Mouse (Mus musculus): Measurements from ENCODE around the gene Ikzf1. TPM values are rescaled to one million over a fixed set of nuclear protein-coding genes. Genes with fewer than 3 reads are reported as not detected.

Ikzf1 gene
- polyA plus RNA-seq, 1 experiment: 6.6 TPM

DNA sequence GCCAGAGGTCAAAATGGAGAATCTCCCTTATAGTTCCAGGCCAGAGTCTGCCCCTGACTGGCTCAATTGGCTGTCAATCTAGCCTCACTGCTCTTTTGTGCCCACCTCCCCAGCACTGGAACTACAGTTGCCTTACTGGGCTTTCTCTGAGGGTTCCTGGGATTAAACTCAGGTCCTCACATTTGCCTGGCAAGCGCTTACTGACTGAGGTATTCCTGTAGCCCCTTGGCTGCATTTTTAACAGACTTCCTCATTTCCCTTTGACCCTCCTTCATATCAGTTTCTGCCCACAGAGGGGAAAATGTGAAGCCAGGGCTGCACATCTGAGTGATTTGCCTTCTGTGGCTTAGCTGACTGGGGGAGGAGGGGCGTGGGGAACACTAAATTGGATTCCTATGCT lies 9.3 kb downstream of the Ikzf1 start:
- Histone ChIP-seq H3K4me3 (replicated peaks) (no peak overlapping the region), H3K4me1 (ENCODE audit: control insufficient read depth) (peaks cover 85% of the 10 kb centered on the region), H3K36me3 (ENCODE audit: control insufficient read depth) (peaks cover 71% of the 10 kb centered on the region), H3K9me3 (ENCODE audit: control insufficient read depth, low read length) (no peaks in the 10 kb centered on the region), H3K27me3 (ENCODE audit: control insufficient read depth) (no peaks in the 10 kb centered on the region)
- TF ChIP-seq TAL1 (IDR thresholded peaks at IDR 0.05; ENCODE audit: low read length) (no peak), GATA1 (IDR thresholded peaks at IDR 0.05; ENCODE audit: low read length) (no peak)

DNA sequence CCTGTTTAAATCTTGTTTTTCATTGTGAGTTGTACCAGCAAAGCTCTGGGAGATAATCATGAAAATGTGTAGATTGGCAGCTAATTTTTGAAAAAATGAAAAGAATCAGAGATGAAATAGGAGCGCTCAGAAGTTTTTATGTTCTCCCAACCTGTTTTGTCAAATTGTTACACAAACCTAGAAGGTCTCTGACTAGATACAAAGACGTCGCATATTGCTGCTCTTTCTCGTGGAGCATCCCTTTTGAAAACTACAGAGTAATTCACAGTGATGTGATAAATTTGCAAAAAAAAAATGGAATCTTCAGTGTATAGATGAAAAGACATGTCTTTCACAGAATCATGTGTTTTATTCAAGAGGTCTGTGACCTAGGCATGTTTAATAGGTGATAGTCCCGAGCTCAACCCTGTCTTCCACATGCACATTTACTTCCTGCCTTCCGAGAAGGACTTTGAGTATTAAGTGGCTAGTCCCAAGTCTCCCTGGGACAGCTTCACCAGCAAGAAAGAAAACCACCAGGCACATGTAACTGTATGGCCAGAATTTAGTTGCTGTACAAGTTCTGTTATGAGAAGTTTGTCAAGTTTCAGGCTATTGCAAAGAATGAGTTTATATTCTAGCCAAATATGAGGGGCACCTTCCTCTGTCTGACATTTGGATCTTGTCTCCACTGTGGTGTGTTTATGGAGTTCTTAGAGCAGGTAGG lies 9.8 kb downstream of the Ikzf1 start:
- TF ChIP-seq GATA1 (IDR thresholded peaks at IDR 0.05; ENCODE audit: low read length) (no peak), TAL1 (IDR thresholded peaks at IDR 0.05; ENCODE audit: low read length) (no peak)
- no peak overlapping the region for H3K4me3 ChIP-seq (replicated peaks)
- H3K27me3 ChIP-seq (ENCODE audit: control insufficient read depth): no peaks in the 10 kb centered on the region
- H3K9me3 ChIP-seq (ENCODE audit: control insufficient read depth, low read length): no peaks in the 10 kb centered on the region
- H3K4me1 ChIP-seq (ENCODE audit: control insufficient read depth): peaks cover 82% of the 10 kb centered on the region
- H3K36me3 ChIP-seq (ENCODE audit: control insufficient read depth): peaks cover 77% of the 10 kb centered on the region

DNA sequence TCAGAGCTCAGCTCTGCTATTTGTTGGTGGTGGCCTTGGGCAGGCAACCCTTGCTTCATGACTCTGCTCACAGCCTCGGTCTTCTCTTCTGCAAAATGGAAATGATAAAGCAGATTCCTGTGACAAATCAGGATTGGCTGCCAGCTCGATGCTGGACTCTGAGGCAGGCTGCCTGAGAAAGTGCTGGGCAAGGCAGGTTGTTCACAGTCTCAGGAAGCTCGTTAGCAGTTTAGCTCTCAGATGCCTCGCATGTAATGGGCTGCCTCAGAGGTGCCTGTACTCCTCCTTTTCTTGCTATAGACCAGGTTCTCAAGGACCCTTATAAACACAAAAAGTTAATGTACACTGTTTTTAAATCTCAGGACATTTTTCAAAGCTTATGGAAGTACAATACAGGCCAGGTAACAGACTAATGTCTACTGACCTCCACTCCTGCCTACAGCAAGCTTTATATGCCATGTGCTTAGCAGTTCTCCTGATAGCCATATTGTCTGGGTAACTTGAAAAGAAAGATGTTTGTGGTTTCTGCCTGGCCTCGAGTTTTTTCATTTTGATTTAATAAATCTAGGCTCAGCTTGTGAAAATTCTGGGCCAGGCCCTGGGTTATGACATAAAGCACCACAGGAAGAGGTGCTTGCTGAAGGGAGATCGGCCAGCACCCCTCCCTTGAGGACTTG lies 10.5 kb downstream of the Ikzf1 start:
- TF ChIP-seq TAL1 (IDR thresholded peaks at IDR 0.05; ENCODE audit: low read length) (no peak), GATA1 (IDR thresholded peaks at IDR 0.05; ENCODE audit: low read length) (no peak)
- Histone ChIP-seq H3K4me1 (ENCODE audit: control insufficient read depth) (peaks cover 75% of the 10 kb centered on the region), H3K36me3 (ENCODE audit: control insufficient read depth) (peaks cover 78% of the 10 kb centered on the region), H3K27me3 (ENCODE audit: control insufficient read depth) (no peaks in the 10 kb centered on the region), H3K4me3 (replicated peaks) (no peak overlapping the region), H3K9me3 (ENCODE audit: control insufficient read depth, low read length) (no peaks in the 10 kb centered on the region)

DNA sequence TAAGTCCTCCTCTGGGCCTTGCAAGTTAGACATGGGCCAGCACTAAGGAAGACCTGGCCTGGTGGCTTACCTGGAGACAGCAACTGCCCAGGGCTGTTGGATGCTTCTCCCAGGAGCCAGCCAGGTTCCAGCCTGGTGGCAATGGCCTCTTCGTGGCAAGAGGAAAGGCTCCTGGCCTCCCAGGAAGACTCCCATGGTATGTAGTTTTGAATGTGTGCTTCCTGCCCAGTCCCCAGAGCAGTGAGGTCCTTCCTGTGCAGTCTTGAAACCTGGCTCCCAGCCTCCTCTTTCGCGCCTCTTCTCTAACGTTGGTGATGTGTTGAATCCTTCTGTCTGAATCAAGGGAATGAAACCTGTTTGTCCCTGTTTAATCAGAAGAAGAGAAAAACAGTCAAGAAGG lies 11.1 kb downstream of the Ikzf1 start:
- H3K4me1 ChIP-seq (ENCODE audit: control insufficient read depth): peaks cover 75% of the 10 kb centered on the region
- no peak for TF ChIP-seq TAL1 (IDR thresholded peaks at IDR 0.05; ENCODE audit: low read length)
- no peak for TF ChIP-seq GATA1 (IDR thresholded peaks at IDR 0.05; ENCODE audit: low read length)
- H3K4me3 ChIP-seq (replicated peaks): no peak overlapping the region
- H3K36me3 ChIP-seq (ENCODE audit: control insufficient read depth): peaks cover 80% of the 10 kb centered on the region
- H3K27me3 ChIP-seq (ENCODE audit: control insufficient read depth): no peaks in the 10 kb centered on the region
- no peaks in the 10 kb centered on the region for H3K9me3 ChIP-seq (ENCODE audit: control insufficient read depth, low read length)

DNA sequence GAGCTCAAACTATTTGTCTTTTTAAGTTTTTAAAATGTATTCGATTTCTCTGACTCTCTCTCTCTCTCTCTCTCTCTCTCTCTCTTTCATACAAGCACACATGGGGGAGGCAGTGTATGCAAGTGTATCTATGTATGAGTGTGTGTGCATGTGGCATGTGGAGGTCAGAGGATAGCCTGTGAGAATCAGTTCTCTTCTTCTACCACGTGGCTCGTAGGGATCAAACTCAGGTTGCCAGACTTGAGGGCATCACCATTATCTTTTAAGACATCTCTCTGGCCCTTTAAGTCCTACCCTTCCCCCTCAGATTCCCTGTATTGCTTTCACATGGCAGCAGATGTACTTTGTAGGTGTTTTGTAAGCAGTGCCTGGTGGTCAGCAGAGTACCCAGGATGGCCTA lies 12.0 kb downstream of the Ikzf1 start:
- Histone ChIP-seq H3K4me3 (replicated peaks) (no peak overlapping the region), H3K4me1 (ENCODE audit: control insufficient read depth) (peaks cover 66% of the 10 kb centered on the region)
- TF ChIP-seq TAL1 (IDR thresholded peaks at IDR 0.05; ENCODE audit: low read length): no peak
- TF ChIP-seq GATA1 (IDR thresholded peaks at IDR 0.05; ENCODE audit: low read length): no peak

DNA sequence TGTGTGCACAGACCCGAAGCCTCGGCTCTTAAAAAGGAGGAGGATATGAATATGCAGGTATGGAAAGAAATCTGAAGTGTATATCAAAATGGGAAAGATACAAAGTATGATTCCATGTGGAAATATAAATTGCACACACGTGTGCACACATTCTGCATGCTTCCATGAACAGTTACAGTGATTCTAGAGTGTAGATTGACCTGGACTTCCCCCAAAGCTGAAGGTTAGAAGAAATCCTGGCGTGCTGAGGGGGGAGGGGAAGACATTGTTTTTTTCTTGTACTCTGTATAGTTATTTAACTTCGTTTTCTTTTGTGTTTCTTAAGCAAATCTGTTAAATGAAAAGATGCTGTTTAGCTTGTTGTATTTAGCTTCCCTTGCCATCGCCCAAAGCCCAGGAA lies 16.6 kb downstream of the Ikzf1 start:
- H3K4me3 ChIP-seq (replicated peaks): no peak overlapping the region
- H3K9me3 ChIP-seq (ENCODE audit: control insufficient read depth, low read length): no peaks in the 10 kb centered on the region
- H3K27me3 ChIP-seq (ENCODE audit: control insufficient read depth): no peaks in the 10 kb centered on the region
- H3K4me1 ChIP-seq (ENCODE audit: control insufficient read depth): peaks cover 24% of the 10 kb centered on the region
- TF ChIP-seq TAL1 (IDR thresholded peaks at IDR 0.05; ENCODE audit: low read length) (no peak), GATA1 (IDR thresholded peaks at IDR 0.05; ENCODE audit: low read length) (no peak)
- peaks cover 95% of the 10 kb centered on the region for H3K36me3 ChIP-seq (ENCODE audit: control insufficient read depth)

More for the DNA sequence above, 12.0 kb downstream of the Ikzf1 start:
- Histone ChIP-seq H3K27me3 (ENCODE audit: control insufficient read depth) (no peaks in the 10 kb centered on the region), H3K36me3 (ENCODE audit: control insufficient read depth) (peaks cover 87% of the 10 kb centered on the region), H3K9me3 (ENCODE audit: control insufficient read depth, low read length) (no peaks in the 10 kb centered on the region)

DNA sequence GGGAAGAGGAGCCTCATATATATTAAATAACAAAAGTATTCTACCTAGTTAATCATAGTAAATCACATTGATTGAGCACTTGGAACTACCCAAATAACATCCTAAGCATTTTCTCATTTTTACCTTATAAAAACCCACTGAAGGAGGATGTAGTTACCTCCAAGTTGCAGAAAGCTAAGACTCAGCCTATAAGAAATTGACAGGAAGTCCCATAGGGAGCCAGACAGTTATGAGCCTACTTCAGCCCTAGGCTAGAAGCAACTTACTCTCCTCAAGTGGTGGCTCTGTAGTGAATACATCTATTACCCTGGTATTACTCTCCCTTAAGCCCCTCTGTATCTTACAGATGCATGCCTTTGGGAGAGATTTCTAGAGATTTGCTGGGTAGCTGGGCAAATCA lies 19.0 kb downstream of the Ikzf1 start:
- no peak overlapping the region for H3K4me3 ChIP-seq (replicated peaks)
- peaks cover 8% of the 10 kb centered on the region for H3K4me1 ChIP-seq (ENCODE audit: control insufficient read depth)
- H3K27me3 ChIP-seq (ENCODE audit: control insufficient read depth): no peaks in the 10 kb centered on the region
- no peaks in the 10 kb centered on the region for H3K9me3 ChIP-seq (ENCODE audit: control insufficient read depth, low read length)
- TF ChIP-seq TAL1 (IDR thresholded peaks at IDR 0.05; ENCODE audit: low read length) (no peak), GATA1 (IDR thresholded peaks at IDR 0.05; ENCODE audit: low read length) (no peak)
- H3K36me3 ChIP-seq (ENCODE audit: control insufficient read depth): peaks cover 100% of the 10 kb centered on the region

DNA sequence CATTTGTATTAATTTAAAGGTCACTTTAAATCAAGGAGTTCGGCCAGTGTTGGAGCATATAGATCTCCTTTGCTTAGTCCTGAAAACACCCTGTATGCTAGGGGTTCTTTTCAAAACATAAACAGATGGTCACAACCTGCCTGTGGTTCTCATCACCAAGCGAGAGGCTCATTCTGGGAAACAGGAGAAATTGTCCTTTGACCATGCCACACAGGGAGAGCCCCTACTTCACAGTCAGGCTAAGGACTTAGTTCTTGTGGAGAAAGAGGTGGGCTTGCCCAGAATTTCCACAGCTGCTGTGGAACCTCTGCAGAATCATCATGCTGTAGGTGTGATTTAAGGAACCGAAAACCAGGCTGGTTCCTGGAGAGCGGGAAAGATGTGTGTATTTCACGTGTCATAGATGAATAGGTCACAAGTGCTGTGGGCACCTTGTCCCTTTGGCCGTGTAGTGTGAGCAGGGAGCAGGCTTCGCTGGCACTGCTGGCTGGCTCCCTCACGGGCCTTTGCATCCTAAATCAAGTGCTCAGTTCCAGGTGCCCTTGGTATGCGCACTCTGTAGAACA lies 23.4 kb downstream of the Ikzf1 start:
- TF ChIP-seq GATA1 (IDR thresholded peaks at IDR 0.05; ENCODE audit: low read length): no peak
- TF ChIP-seq TAL1 (IDR thresholded peaks at IDR 0.05; ENCODE audit: low read length): no peak
- Histone ChIP-seq H3K36me3 (ENCODE audit: control insufficient read depth) (peaks cover 100% of the 10 kb centered on the region), H3K4me3 (replicated peaks) (no peak overlapping the region), H3K4me1 (ENCODE audit: control insufficient read depth) (peaks cover 22% of the 10 kb centered on the region), H3K9me3 (ENCODE audit: control insufficient read depth, low read length) (no peaks in the 10 kb centered on the region), H3K27me3 (ENCODE audit: control insufficient read depth) (no peaks in the 10 kb centered on the region)

DNA sequence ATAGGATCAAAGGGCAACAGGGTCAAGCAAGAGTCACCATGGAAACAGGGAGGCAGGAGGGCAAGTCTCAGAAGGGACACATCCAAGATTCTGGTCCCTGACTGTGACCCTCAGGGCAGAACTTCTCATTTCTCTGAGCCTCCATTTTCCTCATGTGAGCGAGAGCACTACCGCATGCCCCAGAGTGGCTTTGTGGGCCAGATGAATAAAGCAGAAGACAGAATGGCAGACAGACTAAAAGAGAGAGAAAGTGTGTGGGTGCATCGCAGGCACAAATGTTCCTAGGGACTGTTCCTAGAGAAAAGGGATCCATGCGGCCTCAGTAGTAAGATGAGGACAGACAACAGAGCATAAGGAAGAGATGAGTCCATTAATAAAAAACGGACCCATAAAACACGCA lies 24.5 kb downstream of the Ikzf1 start:
- H3K9me3 ChIP-seq (ENCODE audit: control insufficient read depth, low read length): no peaks in the 10 kb centered on the region
- H3K4me1 ChIP-seq (ENCODE audit: control insufficient read depth): peaks cover 29% of the 10 kb centered on the region
- H3K36me3 ChIP-seq (ENCODE audit: control insufficient read depth): peaks cover 100% of the 10 kb centered on the region
- TF ChIP-seq GATA1 (IDR thresholded peaks at IDR 0.05; ENCODE audit: low read length): no peak
- TF ChIP-seq TAL1 (IDR thresholded peaks at IDR 0.05; ENCODE audit: low read length): no peak
- H3K4me3 ChIP-seq (replicated peaks): no peak overlapping the region
- H3K27me3 ChIP-seq (ENCODE audit: control insufficient read depth): no peaks in the 10 kb centered on the region

Measured in erythroblast, embryonic 14.5 days (primary cell).